Mouse (Mus musculus): ENCODE results near the gene Styk1. TPM values are rescaled to one million over a fixed set of nuclear protein-coding genes. Genes with fewer than 3 reads are reported as not detected.
"Not testable (repeated sequence)": the region's sequence is repeated elsewhere in the genome, so short reads cannot be mapped to it uniquely, and the experiment has no call there.

The Styk1 gene
- polyA plus RNA-seq, 1 experiment from 2014 or later, result 1.2 TPM

GRCm38 (mm10) chr6:131316155-131317101 is 37.0 kb downstream of the Styk1 start:
- Histone ChIP-seq H3K27ac (no peak overlapping the region), H3K4me2 (no peak overlapping the region), H3K36me3 (ENCODE audit: poor library complexity, severe bottlenecking) (no peaks in the 10 kb centered on the region), H3K27me3 (no peaks in the 10 kb centered on the region), H3K4me3 (no peak overlapping the region), H3K9ac (no peak overlapping the region), H3K4me1 (no peaks in the 10 kb centered on the region), H3K9me3 (replicated peaks) (no peaks in the 10 kb centered on the region)
- WGBS, result 86% methylated on average over 7 of the region's 7 CpGs
- ATAC-seq, result no peak

GRCm38 (mm10) chr6:131308031-131308430 is 45.4 kb downstream of the Styk1 start:
- Histone ChIP-seq H3K4me1 (no peaks in the 10 kb centered on the region), H3K9ac (no peak overlapping the region), H3K27me3 (no peaks in the 10 kb centered on the region), H3K9me3 (replicated peaks) (no peaks in the 10 kb centered on the region), H3K4me2 (no peak overlapping the region), H3K4me3 (no peak overlapping the region), H3K36me3 (ENCODE audit: poor library complexity, severe bottlenecking) (no peaks in the 10 kb centered on the region), H3K27ac (no peak overlapping the region)
- no peak for ATAC-seq
- 72% methylated on average over 3 of the region's 3 CpGs for WGBS

GRCm38 (mm10) chr6:131304776-131305175 is 48.6 kb downstream of the Styk1 start:
- no peaks in the 10 kb centered on the region for H3K9me3 ChIP-seq (replicated peaks)
- no peak overlapping the region for H3K9ac ChIP-seq
- H3K4me2 ChIP-seq, result no peak overlapping the region
- no peak overlapping the region for H3K27ac ChIP-seq
- H3K4me3 ChIP-seq, result no peak overlapping the region
- 49% methylated on average over 3 of the region's 3 CpGs for WGBS
- H3K27me3 ChIP-seq, result no peaks in the 10 kb centered on the region
- no peak for ATAC-seq
- H3K4me1 ChIP-seq, result no peaks in the 10 kb centered on the region
- H3K36me3 ChIP-seq (ENCODE audit: poor library complexity, severe bottlenecking), result no peaks in the 10 kb centered on the region

GRCm38 (mm10) chr6:131298531-131298930 is 54.9 kb downstream of the Styk1 start:
- H3K27me3 ChIP-seq, result no peaks in the 10 kb centered on the region
- H3K9me3 ChIP-seq (replicated peaks), result no peaks in the 10 kb centered on the region
- no peak overlapping the region for H3K9ac ChIP-seq
- ATAC-seq, result no peak
- H3K36me3 ChIP-seq (ENCODE audit: poor library complexity, severe bottlenecking), result no peaks in the 10 kb centered on the region
- H3K4me1 ChIP-seq, result no peaks in the 10 kb centered on the region
- H3K4me2 ChIP-seq, result no peak overlapping the region
- no peak overlapping the region for H3K27ac ChIP-seq
- H3K4me3 ChIP-seq, result no peak overlapping the region

GRCm38 (mm10) chr6:131294435-131295112 is 58.8 kb downstream of the Styk1 start:
- Histone ChIP-seq H3K4me2 (no peak overlapping the region), H3K36me3 (ENCODE audit: poor library complexity, severe bottlenecking) (no peaks in the 10 kb centered on the region), H3K9me3 (replicated peaks) (no peaks in the 10 kb centered on the region), H3K9ac (no peak overlapping the region), H3K27ac (no peak overlapping the region), H3K4me1 (peaks cover 10% of the 10 kb centered on the region), H3K27me3 (no peaks in the 10 kb centered on the region), H3K4me3 (no peak overlapping the region)
- 86% methylated on average over 5 of the region's 5 CpGs for WGBS
- no peak for ATAC-seq

- no peak overlapping the region for H3K27ac ChIP-seq
- H3K9me3 ChIP-seq (replicated peaks), result no peaks in the 10 kb centered on the region
- peaks cover 10% of the 10 kb centered on the region for H3K4me1 ChIP-seq
- no peaks in the 10 kb centered on the region for H3K36me3 ChIP-seq (ENCODE audit: poor library complexity, severe bottlenecking)
- 92% methylated on average over 5 of the region's 5 CpGs for WGBS
- H3K27me3 ChIP-seq, result no peaks in the 10 kb centered on the region
- H3K4me3 ChIP-seq, result no peak overlapping the region
- no peak overlapping the region for H3K9ac ChIP-seq
- ATAC-seq, result no peak
- H3K4me2 ChIP-seq, result no peak overlapping the region
Observed at GRCm38 (mm10) chr6:131293916-131294315, 59.5 kb downstream of the Styk1 start.

DNA sequence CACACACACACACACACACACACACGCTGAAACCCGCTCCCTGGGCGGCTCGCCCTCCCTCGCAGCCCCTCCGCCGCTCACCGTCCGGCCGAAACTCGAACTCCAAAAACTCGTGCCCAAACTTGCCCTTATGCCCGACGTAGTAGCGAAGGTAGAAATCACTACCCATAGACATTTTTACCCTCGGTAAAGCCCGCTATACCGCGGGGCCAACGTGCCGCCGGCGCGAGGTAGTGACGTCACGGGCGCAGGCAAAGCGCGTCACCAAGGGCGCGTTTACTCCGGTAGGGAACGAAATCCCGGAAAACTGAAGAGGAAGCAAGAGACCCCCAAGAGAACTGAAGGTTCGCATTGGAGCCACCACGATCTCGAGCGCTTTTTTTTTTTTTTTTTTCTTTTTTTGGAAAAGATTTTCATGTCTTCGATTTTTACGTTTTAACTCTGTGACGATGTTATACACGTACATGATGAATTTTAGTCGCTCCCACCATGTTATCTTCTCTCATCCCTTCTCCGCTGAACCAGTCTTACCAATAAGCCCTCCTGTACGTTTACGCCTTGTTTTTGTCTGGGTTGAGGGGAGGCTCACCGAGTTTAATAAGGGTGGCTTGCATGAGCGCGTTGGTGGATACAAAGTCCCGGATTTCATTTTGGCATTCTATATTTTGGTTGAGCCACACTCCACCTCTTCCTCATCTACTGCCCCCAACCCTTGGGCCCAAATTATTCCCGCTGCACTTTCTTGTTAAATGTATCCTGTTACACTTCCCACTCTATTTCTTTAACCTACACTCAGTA is 60.2 kb downstream of the Styk1 start, which contains the start of gene Magohb:
TSS of gene Magohb (minus strand) at position 254 of the 798 bp plus-strand sequence.
- peak within 1 kb of the TSS; percentile 74 for H3K9ac ChIP-seq
- peak within 1 kb of the TSS; percentile 64 for H3K4me2 ChIP-seq
- H3K27ac ChIP-seq, result no peak within 1 kb of the TSS
- no peaks in the 10 kb centered on the region for H3K27me3 ChIP-seq
- no peaks in the 10 kb centered on the region for H3K9me3 ChIP-seq (replicated peaks)
- peaks cover 10% of the 10 kb centered on the region for H3K4me1 ChIP-seq
- peak within 1 kb of the TSS; percentile 58 for H3K4me3 ChIP-seq
- ATAC-seq, result peak; percentile 91
- WGBS, result under 1% methylated on average over 50 of the region's 51 CpGs
- H3K36me3 ChIP-seq (ENCODE audit: poor library complexity, severe bottlenecking), result peaks cover 2% of the 10 kb centered on the region

DNA sequence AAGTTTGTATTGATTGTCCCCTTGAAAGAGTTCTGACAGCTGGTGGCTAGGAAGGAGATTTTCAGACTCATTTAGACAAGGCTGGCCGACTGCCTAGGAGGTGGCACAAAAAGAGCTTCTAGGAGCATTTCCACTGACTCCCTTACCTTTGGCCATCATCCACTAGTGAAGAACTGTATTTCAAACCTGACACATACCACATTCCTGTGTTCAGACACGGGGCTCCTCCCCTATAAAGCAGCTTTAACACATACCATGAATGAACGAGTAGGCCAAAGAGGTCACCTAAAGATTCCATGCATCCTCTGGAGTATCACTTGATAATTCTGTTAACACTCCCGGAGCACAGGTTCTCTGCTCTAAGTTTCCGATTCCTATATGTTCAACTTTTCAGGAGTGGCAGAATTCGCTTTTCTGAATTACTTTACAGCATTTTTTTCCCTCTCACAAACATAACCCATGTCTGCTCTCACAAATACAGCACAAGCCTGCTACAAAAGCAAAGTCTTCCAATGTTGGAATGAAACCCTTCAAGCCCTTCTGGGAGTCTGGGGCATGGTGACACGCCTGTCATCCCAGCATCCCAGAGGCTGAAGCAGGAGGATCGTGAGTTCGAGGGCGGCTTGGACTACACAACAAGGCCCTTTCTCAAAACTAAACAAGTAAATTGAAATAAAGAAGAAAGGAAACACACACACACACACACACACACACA is 61.0 kb downstream of the Styk1 start:
- peak overlapping the region; percentile 58 for H3K4me3 ChIP-seq
- peaks cover 8% of the 10 kb centered on the region for H3K36me3 ChIP-seq (ENCODE audit: poor library complexity, severe bottlenecking)
- peak; percentile 19 for ATAC-seq
- 27% methylated on average over 10 of the region's 10 CpGs for WGBS
- H3K27ac ChIP-seq, result no peak overlapping the region
- H3K27me3 ChIP-seq, result no peaks in the 10 kb centered on the region
- peaks cover 10% of the 10 kb centered on the region for H3K4me1 ChIP-seq
- peak overlapping the region; percentile 64 for H3K4me2 ChIP-seq
- H3K9ac ChIP-seq, result peak overlapping the region; percentile 74
- no peaks in the 10 kb centered on the region for H3K9me3 ChIP-seq (replicated peaks)

DNA sequence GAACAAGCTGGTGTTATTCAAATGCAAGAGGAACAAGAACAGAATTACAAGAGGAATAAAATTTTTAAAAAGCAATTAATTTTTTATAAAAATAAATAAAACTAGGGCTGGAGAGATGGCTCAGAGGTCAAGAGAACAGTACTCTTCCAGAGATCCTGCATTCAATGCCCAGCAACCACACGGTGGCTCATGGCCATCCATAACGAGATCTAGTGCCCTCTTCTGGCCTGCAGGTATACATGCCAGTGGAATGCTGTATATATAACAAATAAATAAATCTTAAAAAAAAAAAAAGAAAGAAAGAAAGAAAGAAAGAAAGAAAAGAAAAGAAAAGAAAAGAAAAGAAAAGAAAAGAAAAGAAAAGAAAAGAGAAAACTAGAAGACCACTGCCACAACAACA is 63.0 kb downstream of the Styk1 start:
- H3K27ac ChIP-seq, result no peak overlapping the region
- H3K36me3 ChIP-seq (ENCODE audit: poor library complexity, severe bottlenecking), result peaks cover 8% of the 10 kb centered on the region
- no peak overlapping the region for H3K4me3 ChIP-seq
- 15% methylated on average over 2 of the region's 2 CpGs for WGBS
- H3K27me3 ChIP-seq, result no peaks in the 10 kb centered on the region
- no peak overlapping the region for H3K9ac ChIP-seq
- H3K9me3 ChIP-seq (replicated peaks), result no peaks in the 10 kb centered on the region
- no peak for ATAC-seq
- peaks cover 10% of the 10 kb centered on the region for H3K4me1 ChIP-seq
- no peak overlapping the region for H3K4me2 ChIP-seq

GRCm38 (mm10) chr6:131278160-131278559 is 75.2 kb downstream of the Styk1 start:
- not testable (repeated sequence) for H3K27ac ChIP-seq; H3K4me2 ChIP-seq; H3K4me1 ChIP-seq; H3K9me3 ChIP-seq (replicated peaks); H3K4me3 ChIP-seq; ATAC-seq; H3K27me3 ChIP-seq; H3K9ac ChIP-seq
- H3K36me3 ChIP-seq (ENCODE audit: poor library complexity, severe bottlenecking), result peaks cover 23% of the 10 kb centered on the region
- WGBS, result 95% methylated on average over 2 of the region's 2 CpGs

DNA sequence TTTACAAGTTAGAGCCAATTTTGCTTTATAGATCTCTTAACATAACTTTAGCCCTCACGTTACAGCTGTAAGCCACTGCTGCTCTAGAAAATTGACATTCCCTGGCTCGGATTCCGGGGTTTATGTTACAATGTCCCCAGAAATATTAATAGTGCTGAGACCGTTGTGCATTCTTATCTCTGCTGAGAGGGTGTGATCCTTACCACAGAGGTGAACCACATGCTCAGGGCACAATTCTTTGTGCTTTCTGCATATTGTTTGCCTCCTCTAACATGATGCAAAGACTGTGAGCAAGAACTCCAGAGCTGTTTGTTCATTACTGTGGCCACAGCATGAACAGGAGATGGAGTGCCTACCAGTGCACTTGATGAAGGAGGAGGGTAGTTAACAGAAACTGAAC is 76.7 kb downstream of the Styk1 start:
- Histone ChIP-seq H3K9me3 (replicated peaks) (no peaks in the 10 kb centered on the region), H3K4me2 (no peak overlapping the region), H3K27ac (no peak overlapping the region), H3K36me3 (ENCODE audit: poor library complexity, severe bottlenecking) (peaks cover 8% of the 10 kb centered on the region; the same call in 1 of the 2 replicates), H3K27me3 (no peaks in the 10 kb centered on the region), H3K4me3 (no peak overlapping the region), H3K4me1 (no peaks in the 10 kb centered on the region), H3K9ac (no peak overlapping the region)
- no peak for ATAC-seq
- 91% methylated on average over 4 of the region's 4 CpGs for WGBS

Measured in forebrain, embryonic 13.5 days (tissue).